Mouse (Mus musculus) CD4-positive, CD25-positive, alpha-beta regulatory T cell, adult 4 months (primary cell): Measurements from ENCODE around the gene Vps37b. TPM values are rescaled to one million over a fixed set of nuclear protein-coding genes. Genes with fewer than 3 reads are reported as not detected.

Source experiments
- ATAC-seq: one replicate; pipeline ENCODE4 v1.8.0; 2017
- polyA plus RNA-seq, 2 experiments: library from polyadenylated mRNA; unstranded; fragments of 100-300 nt; shearing (Covaris generic); gene quantifications; one replicate each; pipeline ENCODE4 v1.2.1; 2017

Vps37b gene
- polyA plus RNA-seq, 2 experiments from 2014 or later: 17.8 to 22.1 TPM

DNA sequence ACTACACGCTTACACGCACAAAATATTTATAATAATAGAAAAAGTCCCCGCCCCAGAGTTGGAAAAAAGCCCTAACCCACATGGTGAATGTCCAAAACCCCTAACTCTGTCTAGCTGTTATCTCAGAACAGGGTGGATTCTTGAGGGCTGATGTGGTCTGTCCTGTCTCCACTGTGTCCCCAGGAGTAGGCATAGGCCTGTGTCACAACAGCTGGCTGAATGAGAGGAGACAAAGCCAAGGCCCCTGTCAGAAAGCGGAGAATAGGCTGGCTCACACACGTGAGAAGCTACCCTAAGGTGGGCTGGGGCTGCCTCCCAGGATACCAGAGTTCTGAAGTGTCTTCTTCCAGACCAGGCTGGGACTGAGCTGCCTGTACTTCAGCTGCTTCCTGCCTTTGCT lies 53.9 kb downstream of the Vps37b start:
- no peak for ATAC-seq

DNA sequence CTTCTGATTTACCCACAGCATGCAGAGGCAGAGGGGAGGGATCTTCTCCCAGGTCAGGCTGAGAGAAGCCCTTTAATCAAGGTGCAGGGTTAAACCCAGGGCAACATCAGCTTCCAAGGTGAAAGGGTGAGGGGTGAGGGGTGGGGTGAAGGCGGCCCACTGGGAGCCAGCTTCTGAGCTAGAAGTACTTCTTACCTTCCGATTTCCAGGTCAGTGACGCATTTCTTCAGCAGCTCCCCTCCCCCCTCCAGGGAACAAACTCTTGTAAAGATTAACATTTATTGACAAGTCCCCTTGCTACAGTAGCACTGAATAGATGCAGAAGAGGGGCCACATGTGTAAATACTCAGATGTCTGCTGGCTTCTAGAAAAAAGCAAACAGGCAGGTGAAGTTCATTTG lies 54.8 kb downstream of the Vps37b start:
- no peak for ATAC-seq

DNA sequence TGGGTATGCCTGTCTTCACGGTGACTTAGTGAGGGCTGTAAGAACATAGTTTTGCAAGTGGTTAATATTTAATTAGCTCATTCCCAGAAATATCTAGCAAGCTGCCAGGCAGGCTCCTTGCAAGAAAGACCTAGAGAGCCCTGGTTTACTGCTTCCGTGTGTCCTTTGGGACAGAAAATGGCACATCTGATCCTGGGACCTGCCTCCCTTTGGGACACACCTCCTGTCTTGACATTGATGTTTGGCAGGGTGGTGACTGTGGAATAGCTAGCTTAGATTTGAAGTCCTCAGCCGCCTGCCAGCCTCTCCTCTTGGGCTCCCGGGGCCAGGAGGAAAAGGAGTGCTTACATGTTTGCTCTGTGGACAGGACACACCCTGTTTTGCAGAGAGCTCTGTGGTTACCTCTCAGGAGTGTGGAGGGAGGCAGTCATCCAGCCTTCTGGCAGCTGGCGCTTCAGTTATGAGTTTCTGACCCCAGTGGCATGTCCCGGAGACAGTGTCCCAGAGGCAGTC lies 56.3 kb downstream of the Vps37b start:
- ATAC-seq: no peak

DNA sequence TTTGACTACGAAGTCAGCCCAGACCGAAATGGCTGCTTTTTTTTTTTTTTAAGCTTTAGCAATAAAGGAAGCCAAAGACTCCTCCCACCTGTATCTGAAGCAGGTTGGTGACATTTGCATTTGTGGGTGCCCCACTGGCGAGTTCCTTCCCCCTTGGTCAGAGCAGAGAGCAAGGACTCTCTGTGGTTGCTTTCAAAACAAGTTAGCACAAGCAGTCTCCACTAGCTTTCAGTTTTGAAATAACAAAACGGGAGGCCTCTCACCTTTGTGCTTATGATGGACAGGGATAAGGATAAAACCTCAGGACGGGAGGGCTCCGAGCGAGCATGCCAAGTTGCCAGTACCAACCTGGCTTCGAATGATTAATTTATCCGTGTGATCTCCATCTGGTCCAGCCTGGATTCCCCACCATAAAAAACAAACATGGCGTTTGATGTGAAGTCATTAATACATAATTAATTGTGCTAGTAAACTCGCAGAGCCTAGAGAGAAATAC lies 57.4 kb downstream of the Vps37b start:
- ATAC-seq: peak; percentile 75

GRCm38 (mm10) chr5:123974179-123974485 lies 57.9 kb downstream of the Vps37b start:
- ATAC-seq: peak; percentile 3

DNA sequence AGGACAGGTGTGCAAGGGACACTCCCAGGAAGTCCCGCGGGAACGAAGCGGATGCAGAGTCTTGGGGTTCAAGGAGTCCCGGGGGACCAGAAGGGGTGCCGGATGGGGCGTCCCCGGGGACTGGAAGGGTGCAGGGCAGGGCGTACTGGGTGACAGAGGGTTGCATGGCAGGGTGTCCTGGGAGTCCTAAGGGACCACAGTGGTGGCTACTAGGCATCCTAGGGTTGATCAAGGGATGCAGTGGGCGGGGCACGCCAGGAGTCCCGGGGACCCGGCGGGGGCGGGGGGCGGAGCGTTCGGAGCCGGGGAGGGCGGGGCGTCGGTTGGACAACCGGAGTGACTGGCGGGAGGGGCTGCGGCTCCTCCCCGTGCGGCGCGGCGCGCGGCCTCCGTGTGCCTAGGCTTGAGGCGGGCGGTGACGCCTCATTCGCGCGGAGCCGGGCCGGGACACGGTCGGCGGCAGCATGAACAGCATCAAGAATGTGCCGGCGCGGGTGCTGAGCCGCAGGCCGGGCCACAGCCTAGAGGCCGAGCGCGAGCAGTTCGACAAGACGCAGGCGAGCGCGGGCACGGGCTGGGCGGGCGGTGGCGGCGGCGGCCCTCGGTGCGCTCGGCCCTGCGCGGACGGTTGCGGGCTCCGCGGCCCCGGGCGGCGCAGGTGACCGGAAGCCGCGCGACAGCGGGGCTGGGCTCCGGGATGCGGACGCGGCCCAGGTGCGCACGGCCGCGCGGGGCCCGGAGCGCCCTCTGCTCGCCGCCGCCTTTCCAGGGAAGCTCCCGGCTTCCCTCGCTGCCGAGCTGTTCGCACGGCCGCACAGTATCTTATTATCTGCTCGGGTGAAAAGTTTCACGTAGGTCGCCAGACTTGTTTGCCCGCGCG lies 58.5 kb downstream of the Vps37b start, which contains the start of gene Hip1r:
Gene Hip1r, plus strand, starts transcription at position 330 of the 880 bp plus-strand sequence.
- ATAC-seq: peak; percentile 48

DNA sequence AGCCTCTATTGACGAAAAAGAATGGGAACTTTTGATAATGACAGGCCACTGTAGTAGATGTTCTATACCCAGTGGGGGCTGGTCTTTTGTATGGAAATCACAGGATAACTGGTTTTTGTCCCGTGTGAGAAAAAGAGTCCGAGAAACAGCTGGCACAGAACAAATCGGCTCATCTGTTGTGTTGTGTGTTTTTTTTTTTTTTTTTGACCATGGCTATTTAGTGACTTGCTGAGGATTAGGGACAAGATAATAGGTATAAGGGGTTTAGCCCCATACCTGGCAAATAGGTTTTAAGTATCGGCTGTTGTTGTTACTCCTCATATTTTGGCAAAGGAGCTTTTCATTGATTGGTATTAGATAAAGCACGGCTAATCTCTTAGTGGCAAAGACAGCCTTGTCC lies 59.6 kb downstream of the Vps37b start:
- no peak for ATAC-seq

- ATAC-seq: no peak
These were observed 61.5 kb downstream of the Vps37b start for GRCm38 (mm10) chr5:123970576-123970975.

- no peak for ATAC-seq
These were observed 62.9 kb downstream of the Vps37b start for GRCm38 (mm10) chr5:123969216-123969615.

- ATAC-seq: no peak
These were observed 63.6 kb downstream of the Vps37b start for GRCm38 (mm10) chr5:123968468-123968867.

GRCm38 (mm10) chr5:123966759-123967158 lies 65.3 kb downstream of the Vps37b start:
- no peak for ATAC-seq

GRCm38 (mm10) chr5:123964208-123964607 lies 67.9 kb downstream of the Vps37b start:
- no peak for ATAC-seq

- no peak for ATAC-seq
These were observed 71.0 kb downstream of the Vps37b start for GRCm38 (mm10) chr5:123961046-123961445.

DNA sequence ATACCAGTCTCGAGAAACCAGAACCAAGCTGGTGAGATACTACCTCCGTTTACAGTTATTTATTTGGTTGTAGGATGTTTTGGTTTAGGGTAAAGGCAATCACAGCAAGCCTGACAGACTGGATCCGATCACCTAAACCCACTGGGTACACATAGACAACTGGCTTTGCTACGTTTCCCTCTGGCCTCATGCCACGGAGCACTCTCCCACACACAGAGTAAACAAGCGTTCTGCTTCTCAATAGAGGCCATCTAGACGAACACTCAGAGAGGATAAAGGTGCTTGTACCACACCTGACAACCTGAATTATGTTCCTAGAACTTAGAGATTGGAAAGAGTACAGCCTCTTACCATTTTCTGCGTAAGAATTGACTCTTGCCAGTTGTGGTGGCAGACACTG lies 71.9 kb downstream of the Vps37b start:
- ATAC-seq: no peak

DNA sequence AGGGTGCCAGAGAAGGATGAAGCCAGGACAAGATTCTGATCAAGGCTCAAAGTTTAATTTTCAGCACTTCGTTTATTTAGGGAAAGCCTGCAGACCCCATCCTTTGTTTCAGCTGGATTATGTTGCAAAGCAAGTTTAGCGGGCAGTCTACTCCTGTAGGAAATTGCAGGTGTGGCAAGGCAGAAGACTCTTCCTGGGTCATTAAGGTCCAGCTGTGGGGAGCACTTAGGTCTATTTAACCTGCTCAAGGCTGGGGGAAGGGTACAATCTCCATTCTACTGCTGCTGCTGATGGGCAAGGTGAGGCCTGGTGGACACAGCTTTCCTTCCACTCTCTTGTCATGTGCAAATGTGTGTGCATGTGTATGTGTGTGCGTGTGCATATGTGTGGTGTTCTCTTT lies 73.1 kb downstream of the Vps37b start:
- ATAC-seq: no peak

GRCm38 (mm10) chr5:123957213-123957612 lies 74.9 kb downstream of the Vps37b start:
- no peak for ATAC-seq

Other genes starting within 250 kb of the Vps37b start
- gene Hcar2, start 166.8 kb downstream of the Vps37b start, polyA plus RNA-seq: under 1 TPM in 1 of 2 experiments, not detected in 1; 0.42 TPM
- not detected for gene Hcar1, start 152.2 kb downstream of the Vps37b start, polyA plus RNA-seq
- 10 to 100 TPM; 52.8 to 75.2 TPM for gene Denr, start 125.1 kb downstream of the Vps37b start, polyA plus RNA-seq
- gene Gm43518, start 104.9 kb downstream of the Vps37b start, polyA plus RNA-seq: 1 to 10 TPM; 2.7 to 8.0 TPM
- 10 to 100 TPM in 1 of 2 experiments, 1 to 10 TPM in 1; 9.6 to 16.0 TPM for gene Ccdc62, start 101.6 kb downstream of the Vps37b start, polyA plus RNA-seq
- 10 to 100 TPM; 11.0 to 12.1 TPM for gene Hip1r, start 58.6 kb downstream of the Vps37b start, polyA plus RNA-seq
- gene Abcb9, start 63.5 kb upstream of the Vps37b start, polyA plus RNA-seq: 10 to 100 TPM; 16.1 to 16.6 TPM
- 10 to 100 TPM; 25.6 to 51.6 TPM for gene Ogfod2, start 80.0 kb upstream of the Vps37b start, polyA plus RNA-seq
- gene Arl6ip4, start 83.8 kb upstream of the Vps37b start, polyA plus RNA-seq: 10 to 100 TPM; 48.7 to 61.0 TPM
- gene Pitpnm2, start 217.5 kb upstream of the Vps37b start, polyA plus RNA-seq: 10 to 100 TPM in 1 of 2 experiments, 1 to 10 TPM in 1; 9.3 to 11.5 TPM